Mouse (Mus musculus) neural tube, postnatal 0 days (tissue): ENCODE measurements around the gene Gm3435. TPM values are rescaled to one million over a fixed set of nuclear protein-coding genes. Genes with fewer than 3 reads are reported as not detected.

Experiments
- polyA plus RNA-seq: library from polyadenylated mRNA; unstranded; fragments of >200 nt; fragmentation: Nextera tagmentation; extraction: Ambion mirVana; gene quantifications from 2 replicates; pipeline ENCODE4 v1.2.1, GENCODE M21; 2015

The Gm3435 gene
- 6.3 and 7.0 TPM in 2 replicates for polyA plus RNA-seq

GRCm38 (mm10) chr17:15009706-15010413, at the start of gene Gm3435:
Gene Gm3435, plus strand, starts transcription at chr17:15010176.

GRCm38 (mm10) chr17:14960951-14961556, 48.9 kb upstream of the Gm3435 start, which contains the start of gene Phf10:
Gene Phf10, minus strand, starts transcription at chr17:14961273.

GRCm38 (mm10) chr17:14978362-14979038, 31.5 kb upstream of the Gm3435 start, which contains the start of the genes 9030025P20Rik and Gm3417:
Gene 9030025P20Rik, plus strand, starts transcription at chr17:14978468.
Gene Gm3417, minus strand, starts transcription at chr17:14978790.

GRCm38 (mm10) chr17:15041175-15041729, 31.3 kb downstream of the Gm3435 start, which contains the start of the genes Ermard, Tcte3 and Gm3448:
Gene Ermard, plus strand, starts transcription at chr17:15041208.
Gene Tcte3, minus strand, starts transcription at chr17:15041488.
Gene Gm3448, minus strand, starts transcription at chr17:15041537.

Other genes with a start within 250 kb of the Gm3435 start
- 12.2 and 12.9 TPM in 2 replicates for gene Wdr27, start 67.0 kb upstream of the Gm3435 start, polyA plus RNA-seq
- gene 1600012H06Rik, start 67.0 kb upstream of the Gm3435 start, polyA plus RNA-seq = 20.4 and 24.6 TPM in 2 replicates
- 15.4 and 21.4 TPM in 2 replicates for gene Phf10, start 48.9 kb upstream of the Gm3435 start, polyA plus RNA-seq
- 5.2 and 5.6 TPM in 2 replicates for gene 9030025P20Rik, start 31.7 kb upstream of the Gm3435 start, polyA plus RNA-seq
- gene Gm3417, start 31.4 kb upstream of the Gm3435 start, polyA plus RNA-seq = 1.7 TPM in 1 of 2 replicates, not detected in the other
- gene Ermard, start 31.0 kb downstream of the Gm3435 start, polyA plus RNA-seq = 58.2 and 66.2 TPM in 2 replicates
- 0.90 and 1.4 TPM in 2 replicates for gene Tcte3, start 31.3 kb downstream of the Gm3435 start, polyA plus RNA-seq
- gene Gm3448, start 31.4 kb downstream of the Gm3435 start, polyA plus RNA-seq = 3.4 and 4.9 TPM in 2 replicates